Mouse (Mus musculus) urinary bladder, postnatal 14 days (tissue): ENCODE measurements around the gene Nfix.
A peak's percentile ranks its signal among the peaks of the same experiment; 100 is the strongest.

ENCODE experiments used
- DNase-seq: peaks from one replicate; pipeline ENCODE4 v3.0.0; 2021; ENCODE audit warnings: low spot score

The Nfix gene

DNA sequence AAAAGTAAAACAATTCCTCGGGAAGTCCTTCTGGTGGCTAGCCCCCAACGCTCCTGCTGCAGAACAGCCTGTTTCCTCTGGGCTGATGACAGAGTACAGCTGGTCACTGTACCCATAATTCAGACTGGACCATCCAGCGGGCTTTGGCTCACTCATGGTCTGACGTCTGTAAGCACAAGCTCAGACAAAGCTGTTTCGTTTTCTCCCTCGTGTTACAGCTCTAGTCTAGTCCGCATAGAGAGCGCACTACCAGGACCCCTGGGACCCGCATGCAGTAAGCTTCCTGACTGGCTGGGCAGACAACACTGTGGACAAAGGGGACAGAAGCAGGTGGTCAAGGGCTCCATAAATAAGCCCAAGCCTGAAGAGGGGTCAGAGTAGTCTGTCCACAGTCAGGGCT, 33.7 kb downstream of the Nfix start:
- no peak for DNase-seq

DNA sequence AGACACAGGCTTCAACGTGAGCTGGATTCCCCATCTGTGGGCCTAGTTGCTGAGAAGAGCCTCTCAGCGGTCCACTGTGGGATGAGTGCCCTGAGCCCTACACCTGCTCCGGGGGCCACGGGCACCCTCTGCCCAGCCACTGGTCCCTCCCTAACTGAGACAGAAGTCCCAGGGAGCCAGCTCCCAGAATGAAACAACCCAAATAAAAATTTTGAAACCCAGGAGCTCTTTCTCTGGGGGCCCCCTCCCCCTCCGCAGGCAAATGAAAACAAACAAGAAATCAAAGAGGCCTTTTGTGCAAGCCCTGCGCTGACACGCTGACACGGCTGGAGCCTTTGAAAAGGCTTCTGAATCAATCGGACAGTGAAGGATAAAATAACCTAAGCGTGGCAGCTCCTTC, 34.5 kb downstream of the Nfix start:
- DNase-seq = no peak

DNA sequence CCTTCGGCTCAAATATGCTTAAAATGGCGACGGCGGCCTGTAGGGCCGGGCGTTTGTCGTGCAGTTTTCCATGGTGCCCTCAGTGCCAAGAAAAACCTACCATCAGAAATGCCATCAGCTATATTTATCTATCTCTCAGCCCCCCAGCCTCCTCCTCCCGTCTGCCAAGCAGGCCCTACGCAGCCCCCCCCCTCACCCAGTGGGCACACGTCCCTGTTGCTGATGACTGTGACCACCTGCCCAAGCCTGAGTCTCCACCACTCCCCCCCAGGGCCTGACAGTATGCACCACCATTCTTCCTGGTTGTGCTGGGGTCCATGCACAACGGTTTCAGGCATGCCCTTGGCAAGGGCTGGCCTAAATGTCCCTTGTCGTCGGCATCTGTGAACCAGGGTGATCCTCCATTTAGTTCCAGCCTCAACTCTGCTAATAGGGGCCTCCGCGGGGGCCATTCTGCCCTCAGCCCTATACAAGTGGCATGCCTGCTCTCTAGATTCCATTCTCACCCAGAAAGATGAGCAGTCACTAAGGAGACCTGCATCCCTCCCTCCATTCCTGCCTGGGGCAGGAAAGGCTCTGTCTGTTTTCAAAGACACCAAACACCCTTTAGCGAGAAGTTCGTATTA, 35.2 kb downstream of the Nfix start:
- DNase-seq = no peak

DNA sequence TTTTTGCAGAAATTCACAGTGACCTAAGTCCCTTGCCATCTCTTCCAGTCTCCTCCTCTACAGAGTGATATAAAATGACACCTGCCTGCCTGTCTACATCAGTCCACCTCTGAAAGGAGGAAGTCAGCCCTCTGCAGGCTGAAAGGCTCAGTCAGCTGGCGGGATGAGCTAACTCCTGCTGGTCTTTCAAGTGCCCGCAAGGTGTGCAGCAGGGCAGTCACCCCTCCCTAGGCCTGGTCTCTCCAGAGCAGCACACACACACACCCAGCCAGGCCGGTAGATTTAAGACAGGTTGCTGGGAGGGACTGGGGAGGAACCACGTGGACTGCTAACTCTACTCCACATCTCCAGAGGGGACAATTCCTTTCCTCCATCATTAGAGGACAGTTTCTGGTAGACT, 36.0 kb downstream of the Nfix start:
- no peak for DNase-seq

DNA sequence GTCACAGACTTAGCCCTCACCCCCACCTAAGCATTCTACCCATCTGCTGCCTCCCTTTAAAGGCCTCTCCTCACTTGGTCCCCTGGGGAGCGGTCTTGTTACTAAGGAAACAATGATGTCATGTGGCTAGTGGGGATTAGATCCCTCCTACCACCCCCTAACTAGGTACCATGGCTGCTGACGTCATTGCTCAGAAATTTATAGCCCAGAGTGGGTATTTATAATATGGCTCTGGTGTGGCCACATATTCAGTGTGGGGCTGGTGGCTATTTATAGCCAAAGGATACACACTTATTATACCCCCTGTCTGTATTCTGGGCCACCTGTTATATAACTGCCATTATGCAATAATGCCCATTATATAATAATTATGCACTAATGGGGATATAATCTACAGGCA, 39.2 kb downstream of the Nfix start:
- no peak for DNase-seq

DNA sequence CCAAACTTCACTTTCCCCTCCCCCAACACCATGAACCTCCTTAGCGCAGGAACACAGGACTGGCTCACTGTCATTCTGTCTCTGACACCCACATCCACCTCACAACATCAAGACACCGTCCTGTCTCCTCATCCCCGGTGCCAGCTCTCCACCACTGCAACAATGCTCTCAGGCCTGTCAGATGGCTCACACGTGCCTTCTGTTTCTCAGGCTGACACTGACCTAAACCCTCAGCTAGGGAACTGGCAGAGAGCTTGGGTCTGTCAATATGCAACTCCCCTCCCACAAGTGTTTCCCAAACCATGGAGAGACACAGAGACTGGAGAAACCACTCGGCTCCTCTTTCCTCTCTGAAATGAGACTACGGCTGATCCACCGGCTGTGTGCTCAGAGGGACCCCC, 39.7 kb downstream of the Nfix start:
- no peak for DNase-seq

DNA sequence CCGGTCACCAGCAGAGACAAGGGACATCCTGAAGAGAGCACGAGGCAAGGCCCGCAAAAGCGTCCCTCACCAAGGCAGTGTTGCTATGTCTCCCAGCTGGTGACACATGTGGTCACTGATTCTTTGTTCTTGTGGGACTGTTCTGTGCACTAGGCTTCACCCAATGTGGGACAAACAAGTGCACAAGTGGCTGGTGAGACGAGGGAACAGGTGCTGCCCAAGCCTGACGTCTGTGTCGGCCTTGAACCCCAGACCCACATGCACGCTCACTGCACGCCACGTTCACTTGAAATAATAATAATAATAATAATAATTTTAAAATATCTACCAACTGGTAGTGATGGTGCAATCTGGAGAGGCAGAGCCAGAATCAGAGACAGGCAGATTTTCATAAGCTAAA, 40.4 kb downstream of the Nfix start:
- DNase-seq = no peak

DNA sequence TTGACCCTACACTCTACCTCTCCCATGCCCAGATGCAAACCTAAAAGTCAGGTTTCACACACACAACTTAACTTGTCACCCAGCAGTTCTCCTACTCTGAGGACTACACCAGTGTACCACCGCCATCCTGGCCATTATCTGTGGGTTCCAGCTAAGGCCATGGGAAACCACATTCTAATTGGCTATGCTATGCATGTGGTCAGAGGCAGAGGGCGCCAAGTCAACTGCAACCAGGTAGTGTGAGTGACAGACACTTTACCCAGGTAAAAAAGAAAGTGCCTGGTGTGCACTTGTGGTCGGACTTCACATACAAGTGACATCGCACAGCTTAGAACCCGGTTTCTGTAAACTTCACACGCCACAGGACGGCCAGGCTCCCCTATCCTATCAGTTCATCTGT, 41.0 kb downstream of the Nfix start:
- no peak for DNase-seq

DNA sequence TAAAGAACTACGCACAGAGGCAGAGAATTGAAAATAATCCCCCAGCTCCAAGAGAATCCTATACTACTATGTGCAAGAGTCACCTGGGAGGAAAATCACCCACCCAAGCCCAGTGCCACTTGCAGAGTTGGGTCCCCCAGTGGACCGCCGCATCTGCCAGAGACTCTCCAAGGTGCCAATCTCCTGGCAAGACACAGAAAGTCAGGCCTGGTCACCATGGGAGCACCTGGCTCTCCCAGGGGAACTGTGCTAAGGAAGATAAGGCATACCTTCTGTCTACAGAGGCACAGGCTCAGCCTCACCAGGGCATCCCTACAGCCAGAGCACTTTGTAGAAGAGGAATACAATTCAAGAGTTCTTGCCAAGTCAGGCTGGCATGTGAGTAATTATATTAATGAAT, 41.8 kb downstream of the Nfix start:
- DNase-seq = no peak

DNA sequence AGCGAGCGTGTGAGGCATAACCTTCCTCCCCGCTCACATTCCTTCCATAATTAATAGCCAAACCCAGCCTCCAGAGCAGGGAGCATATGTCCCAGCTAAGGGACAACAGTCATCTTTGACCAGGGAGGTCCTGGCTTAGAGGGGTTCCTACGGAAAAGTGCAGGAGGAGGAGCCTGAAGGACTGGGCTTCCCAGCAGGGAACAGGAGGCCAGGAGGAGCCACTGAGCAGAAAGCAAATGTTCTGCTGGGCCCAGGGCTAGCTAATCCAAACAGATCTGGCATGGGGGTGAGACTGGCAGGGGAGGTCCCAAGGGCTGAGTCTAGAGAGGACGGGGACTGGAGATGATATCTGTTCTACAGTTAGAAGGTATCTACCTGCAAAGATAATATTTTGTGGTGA, 42.6 kb downstream of the Nfix start:
- DNase-seq = no peak

DNA sequence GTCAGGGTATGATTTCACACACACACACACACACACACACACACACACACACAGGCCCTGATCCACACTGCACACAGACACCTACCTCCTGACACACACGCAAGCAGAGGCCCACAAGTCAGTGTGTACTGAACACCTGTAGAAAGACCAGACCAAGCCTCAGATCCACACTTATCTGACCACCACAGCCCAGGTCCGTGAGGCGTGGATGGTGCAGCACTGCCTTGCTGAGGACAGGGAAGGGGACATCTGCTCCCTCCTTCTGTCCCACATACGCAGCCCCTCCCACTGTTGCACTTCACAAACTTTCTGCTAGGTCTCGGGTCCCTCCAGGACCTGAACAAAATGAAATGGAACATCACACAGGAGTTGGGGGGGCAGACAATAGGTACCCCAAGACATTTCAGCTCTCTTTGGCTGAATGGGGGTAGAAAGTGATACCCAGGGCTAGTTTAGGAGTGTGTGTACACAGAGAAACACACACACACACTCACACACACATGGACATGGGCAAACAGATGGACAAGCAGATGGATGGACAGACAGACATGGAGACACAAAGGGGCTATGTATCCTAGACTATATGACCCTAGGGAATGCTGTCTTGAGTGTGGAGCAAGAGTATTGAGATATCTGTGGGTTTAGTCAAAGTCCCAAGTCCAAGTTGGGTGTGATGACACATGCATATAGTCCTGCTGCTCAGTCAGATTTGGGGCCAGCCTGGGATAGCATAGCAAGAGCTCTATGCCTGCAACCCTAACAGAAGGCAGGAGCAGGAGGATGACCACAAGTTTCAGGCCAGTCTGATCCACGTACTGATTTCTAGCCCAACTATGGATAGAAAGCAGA, 47.2 kb downstream of the Nfix start:
- no peak for DNase-seq

DNA sequence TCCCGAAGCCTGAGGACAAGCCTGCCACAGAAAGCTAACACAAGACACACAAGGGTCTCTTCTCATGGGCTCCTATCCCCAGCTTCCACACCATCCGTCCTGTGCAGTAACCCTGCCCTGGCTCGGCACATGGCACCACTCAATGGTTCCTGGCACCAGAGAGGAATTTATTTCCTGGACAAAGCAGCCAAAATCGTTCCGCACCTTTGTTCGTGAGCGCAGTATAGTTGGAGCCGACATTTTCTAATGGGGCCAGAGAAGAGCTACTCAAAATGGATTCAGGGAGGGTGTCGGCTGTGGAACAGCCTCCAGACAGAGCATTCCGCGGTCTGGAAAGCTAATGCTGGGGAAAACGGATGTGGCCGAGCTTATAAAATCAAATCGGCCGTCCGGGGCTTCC, 50.6 kb downstream of the Nfix start:
- DNase-seq = no peak

DNA sequence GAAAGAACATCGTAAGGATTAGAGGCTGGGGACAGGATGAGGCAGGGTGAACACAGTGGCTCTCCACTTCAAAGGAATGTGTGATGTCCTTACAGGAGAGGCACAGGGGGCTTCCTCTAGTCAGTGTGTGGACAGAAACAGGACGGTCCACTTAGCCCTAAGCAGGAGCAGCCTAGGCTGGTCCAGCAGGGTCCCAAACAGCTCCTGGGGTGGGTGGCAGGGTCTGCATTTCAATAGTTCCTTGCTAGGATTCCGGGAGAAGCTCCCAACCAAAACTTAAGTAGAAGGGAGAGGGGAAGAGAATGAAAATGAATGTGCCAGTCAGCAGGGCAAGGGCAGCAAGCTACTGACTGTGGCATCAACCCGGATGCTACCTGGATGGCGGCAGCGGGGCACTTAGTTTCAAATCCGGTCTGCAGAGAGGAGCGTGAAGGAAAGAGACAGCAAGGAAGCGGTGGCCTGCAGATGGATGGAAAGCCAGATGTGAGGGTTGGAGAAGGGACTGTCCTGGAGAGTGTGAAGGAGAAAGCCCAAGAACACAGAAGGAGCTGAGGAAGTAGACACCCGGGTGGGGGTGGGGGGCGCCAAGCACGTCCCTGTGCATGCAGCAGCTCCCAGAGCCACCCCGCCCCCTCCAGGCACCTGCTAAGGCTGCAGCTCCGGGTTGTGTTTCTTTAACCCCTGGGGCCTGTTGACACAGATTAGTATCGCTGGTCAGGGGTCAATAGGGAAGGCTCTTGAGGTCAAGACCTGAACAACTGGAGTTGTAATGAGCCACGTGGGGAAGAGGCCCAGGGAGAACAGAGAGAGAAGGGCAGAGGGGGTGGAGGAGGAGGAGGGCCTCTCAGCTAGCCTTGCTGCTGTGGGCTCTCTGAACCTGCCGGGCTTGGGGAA, 54.9 kb downstream of the Nfix start:
- no peak for DNase-seq

DNA sequence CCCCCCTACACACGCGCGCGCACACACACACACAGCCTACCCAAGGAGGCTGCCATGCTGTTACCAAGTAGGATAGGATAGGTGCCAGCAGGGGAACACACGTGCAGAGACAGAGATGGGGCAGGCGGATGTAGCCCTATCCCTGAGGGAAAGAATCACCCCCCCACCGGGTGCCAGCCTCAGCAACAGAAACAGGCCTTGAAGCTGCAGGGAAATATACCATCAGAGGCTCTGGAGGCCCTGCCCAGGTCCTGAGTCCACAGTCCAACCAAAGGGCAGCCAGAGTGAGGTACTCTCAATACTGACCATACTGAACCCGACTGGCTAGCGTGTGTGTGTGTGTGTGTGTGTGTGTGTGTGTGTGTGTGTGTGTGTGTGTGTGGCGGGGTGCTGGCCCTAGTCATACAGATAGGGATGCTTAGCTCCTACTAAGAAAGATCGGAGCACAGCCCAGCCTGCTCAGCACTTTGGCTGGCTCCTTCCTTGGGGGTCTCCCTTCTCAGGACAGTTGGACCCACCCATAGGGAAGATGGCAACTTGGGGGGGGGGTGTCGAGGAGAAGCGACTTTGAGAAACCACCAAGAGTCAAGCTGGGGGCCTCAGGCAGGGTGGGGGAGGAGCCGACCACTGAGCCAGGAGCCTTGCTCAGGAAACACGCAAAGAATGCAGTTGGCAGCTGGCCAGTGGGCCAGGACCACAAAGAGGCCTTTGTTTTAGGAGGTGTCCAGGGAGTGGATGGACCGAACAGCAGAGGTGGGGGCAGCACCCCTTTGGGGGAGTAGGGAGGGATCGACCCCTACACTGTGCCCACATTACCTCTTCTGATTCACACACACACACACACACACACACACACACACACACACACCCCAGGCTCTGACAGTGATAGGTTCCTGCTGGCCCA, 56.4 kb downstream of the Nfix start:
- peak; percentile 78 for DNase-seq

DNA sequence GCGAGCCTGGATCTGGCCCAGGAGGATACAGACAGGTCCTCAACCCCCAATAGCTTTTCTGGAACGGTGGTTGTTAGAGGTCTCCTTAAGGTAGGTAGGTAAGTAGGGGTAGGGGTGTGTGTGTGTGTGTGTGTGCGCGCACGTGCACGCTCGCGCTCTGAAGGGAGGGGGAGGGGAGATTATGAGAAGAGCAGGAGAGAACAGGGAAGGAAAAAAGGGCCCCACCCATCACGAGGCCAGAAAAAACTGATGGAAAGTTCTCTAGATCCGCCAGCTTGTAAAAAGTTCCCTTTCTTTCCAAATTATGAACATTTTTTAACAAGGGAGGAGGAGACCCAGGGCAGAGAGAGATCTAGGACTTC, 57.1 kb downstream of the Nfix start:
- peak; percentile 61 for DNase-seq

DNA sequence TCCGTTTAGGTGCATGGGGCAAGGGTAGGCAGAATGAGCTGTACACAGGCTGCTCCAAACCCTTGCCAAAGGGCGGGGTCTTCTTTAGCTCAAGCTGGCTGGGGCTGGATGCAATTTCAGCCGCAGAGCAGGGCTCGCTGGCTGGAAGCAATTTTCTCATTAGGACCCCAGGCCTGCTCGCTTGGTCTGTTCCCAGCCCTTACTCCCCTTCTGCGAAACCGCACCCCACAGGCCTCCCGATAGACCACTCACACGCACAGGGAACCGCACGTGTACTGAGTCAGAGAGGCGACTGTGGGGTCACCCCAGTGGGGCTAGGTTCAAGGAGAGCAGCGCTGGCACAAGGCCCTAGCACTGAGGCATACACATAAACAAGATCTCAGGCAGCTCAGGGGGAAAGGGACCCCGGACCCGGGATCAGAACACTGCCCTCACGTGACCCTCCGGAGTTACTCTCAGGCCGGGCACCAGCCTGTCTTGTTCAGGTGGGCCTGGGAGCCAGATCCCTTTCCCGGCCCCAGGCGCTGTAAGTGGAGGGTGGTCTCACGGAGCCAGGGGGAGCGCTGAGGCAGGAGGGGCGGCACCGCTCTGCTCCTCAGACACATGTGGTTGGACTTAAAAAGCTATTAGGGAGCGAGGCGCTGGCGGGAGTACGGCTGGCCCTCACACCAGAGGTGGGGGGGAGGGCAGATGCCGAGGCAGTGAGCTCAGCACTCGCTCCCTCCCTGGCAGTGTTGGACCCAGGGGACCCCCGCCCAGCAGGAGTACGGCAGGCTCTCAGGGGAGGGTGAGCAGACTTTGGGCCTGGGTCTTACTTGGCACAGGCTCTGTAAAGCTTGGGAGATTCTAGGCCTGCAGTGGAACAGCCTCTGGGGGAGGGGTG, 57.7 kb downstream of the Nfix start:
- peak; percentile 74 for DNase-seq

DNA sequence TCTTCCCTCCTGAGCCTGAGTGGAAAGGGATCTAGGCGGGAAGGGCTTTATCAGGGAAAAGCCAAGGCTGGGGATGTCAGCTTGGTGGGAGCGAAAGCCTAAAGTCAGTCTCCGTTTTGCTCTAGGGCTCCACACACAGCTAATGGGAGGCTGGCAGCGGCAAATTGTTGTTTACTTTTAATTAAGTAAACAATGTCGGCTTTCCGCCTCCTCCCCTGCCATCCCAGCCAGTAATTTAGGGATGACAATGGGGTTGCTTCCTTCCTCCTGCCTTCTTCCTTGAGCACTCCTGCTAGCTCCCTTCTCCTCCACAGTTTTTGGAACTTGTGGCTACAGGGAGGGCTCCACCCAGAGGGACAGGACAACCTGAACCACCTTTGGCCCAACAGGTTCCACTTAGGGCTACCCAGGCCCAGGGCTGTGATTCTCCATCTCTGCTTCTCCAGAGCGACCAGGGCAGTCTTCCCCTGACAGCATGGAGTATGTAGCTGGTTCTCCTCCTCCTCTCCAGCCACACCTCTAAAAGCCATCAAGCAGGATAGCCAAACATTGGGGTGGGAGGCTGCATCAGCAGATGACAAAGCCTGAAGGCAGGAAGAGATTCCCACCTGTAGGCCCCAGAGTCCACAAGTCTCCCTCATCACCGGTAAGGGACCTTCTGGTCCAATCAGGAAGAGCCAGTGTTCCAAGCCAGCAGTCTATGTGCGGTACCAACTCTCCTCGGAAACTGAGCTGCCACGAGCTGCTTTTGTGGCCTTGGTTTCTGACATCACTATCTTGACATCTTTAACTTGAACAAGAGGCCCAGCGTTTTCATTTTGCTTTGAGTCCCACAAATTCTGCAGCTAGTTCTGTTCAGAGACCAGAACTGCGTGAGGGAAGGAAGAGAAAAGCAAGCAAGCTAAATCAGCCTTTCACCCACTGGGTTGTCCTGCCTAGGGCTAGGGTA, 59.0 kb downstream of the Nfix start:
- no peak for DNase-seq

DNA sequence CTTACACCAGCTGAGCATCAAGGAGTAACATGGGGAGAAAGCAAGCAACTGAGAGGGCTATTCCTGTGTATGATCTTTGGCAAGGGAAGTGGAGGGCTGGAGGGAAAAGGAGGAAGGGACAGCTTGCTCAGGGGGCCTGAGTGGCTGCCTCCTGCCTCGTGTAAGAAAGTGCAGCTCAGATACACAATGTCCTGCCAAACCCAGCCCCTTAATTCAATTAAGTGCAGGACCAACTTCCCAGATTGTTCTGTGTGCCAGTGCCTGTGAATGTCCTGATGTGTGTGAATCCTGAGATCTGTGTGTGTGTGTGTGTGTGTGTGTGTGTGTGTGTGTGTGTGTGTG, 60.8 kb downstream of the Nfix start:
- no peak for DNase-seq

DNA sequence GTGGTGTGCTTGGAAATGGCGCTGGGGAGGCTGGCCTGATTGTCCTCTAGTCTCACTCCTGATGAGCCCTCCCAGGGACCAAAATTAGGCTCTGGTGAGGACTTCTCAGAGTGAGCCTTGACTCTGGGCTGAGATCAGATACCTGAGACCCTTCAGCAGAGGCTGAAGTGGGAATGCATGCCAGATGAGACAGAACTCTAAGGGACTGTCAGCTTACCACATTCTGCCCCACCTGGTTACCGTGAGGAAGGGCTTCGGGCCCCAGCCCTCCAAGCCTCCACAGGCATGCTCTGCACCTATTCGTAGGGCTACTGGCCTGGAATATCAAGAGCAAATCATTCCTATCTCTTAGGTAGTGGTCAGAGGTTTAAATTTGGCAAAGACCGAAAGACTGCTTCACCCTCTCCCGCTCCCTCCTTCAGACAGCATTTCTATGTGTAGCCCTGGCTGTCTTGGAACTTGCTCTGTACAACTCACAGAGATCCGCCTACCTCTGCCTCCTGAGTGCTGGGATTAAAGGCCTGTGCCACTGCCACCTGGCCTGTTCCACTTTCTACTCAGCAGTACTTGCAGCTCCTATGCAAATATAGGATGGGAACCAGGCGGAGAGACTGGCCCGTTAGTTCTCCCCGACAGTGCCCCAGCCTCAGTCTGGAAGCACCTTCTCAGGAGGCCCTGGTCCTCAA, 61.3 kb downstream of the Nfix start:
- no peak for DNase-seq
